Mouse (Mus musculus) hindbrain, embryonic 16.5 days (tissue): Measurements from ENCODE around the gene Myf5. TPM values are rescaled to one million over a fixed set of nuclear protein-coding genes. Genes with fewer than 3 reads are reported as not detected.

Source experiments
- ATAC-seq: fragments of 200-750 bp; cut with Nextera tagmentation; 2 replicates; pipeline ENCODE4 v1.8.0; 2017; ENCODE audit warnings: moderate TSS enrichment, moderate library complexity
- H3K27ac ChIP-seq: fragments of 300-500 bp; sonication (generic); 2 replicates; pipeline ENCODE4 v1.5.1; 2014; ENCODE audit warnings: low read depth, mild to moderate bottlenecking, control low read depth, low read length, moderate library complexity
- H3K27me3 ChIP-seq: fragments of 300-500 bp; sonication (generic); replicated peaks from 2 replicates; pipeline ENCODE4 v1.6.1; 2014; ENCODE audit warnings: low read length; ENCODE audit not compliant: control insufficient read depth, insufficient read depth
- H3K36me3 ChIP-seq: fragments of 300-500 bp; sonication (generic); 2 replicates; pipeline ENCODE4 v1.6.1; 2014; ENCODE audit warnings: mild to moderate bottlenecking, low read length, moderate library complexity, mixed read lengths; ENCODE audit not compliant: control insufficient read depth, insufficient read depth
- H3K4me1 ChIP-seq: fragments of 300-500 bp; sonication (generic); 2 replicates; pipeline ENCODE4 v1.6.1; 2014; ENCODE audit warnings: low read depth, low read length; ENCODE audit not compliant: control insufficient read depth, insufficient read depth
- H3K4me2 ChIP-seq: fragments of 300-500 bp; sonication (generic); 2 replicates; pipeline ENCODE4 v1.6.1; 2014; ENCODE audit warnings: mild to moderate bottlenecking, low read length, control low read depth, moderate library complexity
- H3K4me3 ChIP-seq: fragments of 300-500 bp; sonication (generic); 2 replicates; pipeline ENCODE4 v1.5.1; 2014; ENCODE audit warnings: mild to moderate bottlenecking, low read length, control low read depth, moderate library complexity
- H3K9ac ChIP-seq: fragments of 300-500 bp; sonication (generic); 2 replicates; pipeline ENCODE4 v1.6.1; 2014; ENCODE audit warnings: low read depth, mild to moderate bottlenecking, control low read depth, low read length, moderate library complexity
- H3K9me3 ChIP-seq: fragments of 300-500 bp; sonication (generic); 2 replicates; pipeline ENCODE4 v1.6.1; 2014; ENCODE audit warnings: mild to moderate bottlenecking, low read length, moderate library complexity; ENCODE audit not compliant: control insufficient read depth
- WGBS: fragments of 180-500 bp; shearing (Covaris S2); extraction: QIAGEN DNeasy Blood & Tissue Kit; methylation state at CpG from one replicate; pipeline ENCODE4 v1.1.7; 2014; 5-methylcytosine and 5-hydroxymethylcytosine counted together
- polyA plus RNA-seq: library from polyadenylated mRNA; unstranded; fragments of >200 nt; fragmentation: Nextera tagmentation; extraction: Ambion mirVana; gene quantifications from 2 replicates; pipeline ENCODE4 v1.2.1, GENCODE M21; 2015

The Myf5 gene
- polyA plus RNA-seq: 0.24 TPM in 1 of 2 replicates, not detected in the other

DNA sequence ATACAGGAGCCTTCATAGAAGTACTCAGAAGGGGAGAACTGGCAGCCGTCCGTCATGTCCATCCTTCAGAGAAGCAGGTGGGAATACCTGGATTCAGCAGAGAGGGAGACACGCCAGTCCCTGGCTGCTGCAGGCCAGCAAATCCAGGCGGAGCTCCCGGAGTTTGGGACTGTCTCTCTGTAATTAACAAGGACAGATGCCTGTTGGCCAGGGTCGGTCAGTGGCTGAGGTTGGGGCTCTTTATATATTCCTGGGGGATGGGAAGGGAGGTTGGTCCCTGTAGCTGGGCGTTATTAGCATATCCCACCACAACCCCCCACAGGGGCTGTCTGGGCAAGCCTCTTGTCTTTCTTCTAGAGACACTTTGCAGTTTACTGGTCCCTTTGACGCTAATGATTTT lies at the start of gene Myf5:
Gene Myf5 (minus strand): TSS at position 265 of the 400 bp plus-strand sequence.
- Histone ChIP-seq H3K4me1 (no peaks in the 10 kb centered on the region), H3K27ac (no peak within 1 kb of the TSS)
- 74% methylated on average over 8 of the region's 8 CpGs for WGBS

DNA sequence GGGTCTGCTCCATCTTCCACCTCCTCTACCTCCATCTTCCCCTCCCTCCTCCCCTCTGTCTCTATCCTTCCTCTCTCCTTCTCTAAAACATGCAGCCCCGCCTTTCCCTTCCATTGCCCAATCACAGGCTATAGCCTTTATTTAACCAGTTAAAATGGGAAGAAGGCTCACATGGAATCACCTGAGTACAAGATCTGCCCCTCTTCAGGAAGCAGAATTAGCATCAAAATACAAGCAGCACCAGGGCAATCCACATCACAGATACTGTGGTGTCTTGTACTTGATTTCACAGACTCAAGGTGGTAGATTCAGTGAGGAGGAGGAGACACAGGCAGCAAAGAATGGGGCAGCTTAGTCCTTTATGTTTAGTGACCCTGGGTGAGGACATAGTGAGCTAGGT lies 42.8 kb upstream of the Myf5 start:
- no peaks in the 10 kb centered on the region for H3K27me3 ChIP-seq
- WGBS: 74% methylated on average over 1 of the region's 1 CpGs
- ATAC-seq: no peak
- no peaks in the 10 kb centered on the region for H3K4me1 ChIP-seq
- no peak overlapping the region for H3K9ac ChIP-seq
- H3K4me3 ChIP-seq: no peak overlapping the region
- H3K9me3 ChIP-seq: no peaks in the 10 kb centered on the region
- no peak overlapping the region for H3K27ac ChIP-seq
- H3K4me2 ChIP-seq: no peak overlapping the region
- H3K36me3 ChIP-seq: no peaks in the 10 kb centered on the region

More for the DNA sequence above, at the start of gene Myf5:
- Histone ChIP-seq H3K4me3 (no peak within 1 kb of the TSS), H3K9ac (no peak within 1 kb of the TSS), H3K4me2 (no peak within 1 kb of the TSS), H3K9me3 (no peaks in the 10 kb centered on the region), H3K27me3 (no peaks in the 10 kb centered on the region), H3K36me3 (no peaks in the 10 kb centered on the region)
- no peak for ATAC-seq

DNA sequence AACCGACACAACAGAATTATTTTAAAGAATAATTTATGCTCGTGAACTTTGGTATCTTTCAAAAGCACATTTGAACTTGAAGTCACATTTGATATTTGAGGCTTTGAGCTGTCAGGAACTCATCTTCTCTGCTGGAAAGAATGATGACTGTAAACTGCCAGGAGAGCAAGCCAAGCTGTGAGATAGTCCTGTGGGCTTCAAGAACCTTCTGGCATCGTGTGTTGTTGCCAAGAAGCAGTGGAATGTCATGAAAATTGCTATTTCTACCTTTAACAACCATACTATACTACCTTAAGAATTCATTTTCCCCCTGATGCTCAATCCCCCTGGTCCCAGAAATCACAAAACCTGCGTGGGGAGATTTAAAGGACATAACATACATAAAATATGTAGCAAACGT lies 33.3 kb upstream of the Myf5 start:
- WGBS: 79% methylated on average over 5 of the region's 5 CpGs

DNA sequence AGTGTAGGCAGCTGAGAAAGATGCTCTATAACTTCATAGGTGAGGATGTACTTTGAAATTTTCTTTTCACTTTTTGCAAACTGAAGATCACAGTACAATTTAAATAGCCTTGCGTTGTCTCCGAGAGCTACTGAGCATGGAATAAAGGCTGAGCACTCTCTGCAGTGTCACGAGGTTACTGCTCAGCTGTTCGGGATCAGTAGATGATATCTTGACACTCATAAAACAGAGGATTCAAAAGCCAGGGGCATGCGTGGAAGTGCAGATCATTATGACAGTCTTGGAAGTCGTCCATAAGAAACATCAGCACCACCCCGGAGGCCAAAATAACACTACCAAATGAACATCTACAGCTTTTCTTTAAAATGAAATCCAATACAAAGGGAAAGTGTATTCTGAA lies 30.7 kb upstream of the Myf5 start:
- H3K36me3 ChIP-seq: no peaks in the 10 kb centered on the region

More for the DNA sequence above, 33.3 kb upstream of the Myf5 start:
- H3K9me3 ChIP-seq: no peaks in the 10 kb centered on the region
- no peak overlapping the region for H3K9ac ChIP-seq
- no peaks in the 10 kb centered on the region for H3K27me3 ChIP-seq
- no peak overlapping the region for H3K27ac ChIP-seq
- no peaks in the 10 kb centered on the region for H3K36me3 ChIP-seq
- H3K4me3 ChIP-seq: no peak overlapping the region
- ATAC-seq: no peak
- H3K4me1 ChIP-seq: no peaks in the 10 kb centered on the region
- H3K4me2 ChIP-seq: no peak overlapping the region

DNA sequence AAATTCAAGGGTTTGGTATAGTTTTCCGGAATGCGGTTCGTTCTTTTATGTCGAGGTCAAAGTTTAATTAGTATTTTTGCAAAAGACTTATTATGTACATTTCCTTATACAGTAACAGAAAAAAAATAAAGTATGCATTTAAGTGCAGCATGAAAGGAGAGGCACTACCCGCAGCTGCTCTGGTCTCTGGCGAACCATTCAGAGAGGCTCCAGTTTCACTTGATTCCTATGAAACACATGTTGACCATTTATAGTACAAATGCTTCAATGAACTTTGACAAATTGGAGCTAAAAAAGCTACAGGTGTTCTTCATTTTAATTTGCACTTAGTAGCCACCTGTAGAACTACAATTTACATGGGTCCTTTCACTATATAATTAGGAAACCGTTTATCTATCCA lies 28.8 kb upstream of the Myf5 start:
- Histone ChIP-seq H3K4me1 (no peaks in the 10 kb centered on the region), H3K27ac (no peak overlapping the region), H3K9ac (no peak overlapping the region), H3K9me3 (no peaks in the 10 kb centered on the region), H3K27me3 (no peaks in the 10 kb centered on the region), H3K36me3 (no peaks in the 10 kb centered on the region), H3K4me2 (no peak overlapping the region), H3K4me3 (no peak overlapping the region)
- no peak for ATAC-seq
- WGBS: 87% methylated on average over 7 of the region's 7 CpGs

More for the DNA sequence above, 30.7 kb upstream of the Myf5 start:
- Histone ChIP-seq H3K9ac (no peak overlapping the region), H3K27me3 (no peaks in the 10 kb centered on the region), H3K4me2 (no peak overlapping the region), H3K27ac (no peak overlapping the region), H3K9me3 (no peaks in the 10 kb centered on the region), H3K4me1 (no peaks in the 10 kb centered on the region), H3K4me3 (no peak overlapping the region)
- WGBS: 75% methylated on average over 7 of the region's 7 CpGs
- ATAC-seq: no peak

DNA sequence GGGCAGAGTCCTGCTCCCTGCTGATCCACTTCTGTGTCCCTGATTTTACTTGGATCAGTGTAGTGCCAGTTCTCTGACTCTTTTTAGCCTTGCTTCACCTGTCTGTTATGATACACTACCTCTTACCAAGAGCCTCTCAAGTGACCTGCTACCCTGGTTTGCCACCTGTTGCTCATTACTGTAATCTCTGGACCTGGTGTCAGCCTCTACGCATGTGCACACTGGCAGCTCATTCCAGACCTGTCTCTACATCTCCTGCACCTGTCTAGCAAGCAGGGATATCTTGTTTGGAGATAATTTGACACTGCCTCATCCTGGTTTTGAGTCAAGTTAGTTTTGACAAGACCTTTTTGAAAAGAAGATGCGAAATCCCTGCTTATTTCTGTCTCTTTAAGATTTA lies 20.5 kb upstream of the Myf5 start:
- H3K9ac ChIP-seq: no peak overlapping the region
- H3K4me3 ChIP-seq: no peak overlapping the region
- no peaks in the 10 kb centered on the region for H3K36me3 ChIP-seq
- 0 out of 2 replicates have a peak, but pooled peaks cover 2% of the 10 kb centered on the region for H3K9me3 ChIP-seq
- WGBS: 82% methylated on average over 2 of the region's 2 CpGs
- no peak overlapping the region for H3K4me2 ChIP-seq
- no peaks in the 10 kb centered on the region for H3K4me1 ChIP-seq
- ATAC-seq: no peak
- H3K27ac ChIP-seq: no peak overlapping the region
- no peaks in the 10 kb centered on the region for H3K27me3 ChIP-seq

DNA sequence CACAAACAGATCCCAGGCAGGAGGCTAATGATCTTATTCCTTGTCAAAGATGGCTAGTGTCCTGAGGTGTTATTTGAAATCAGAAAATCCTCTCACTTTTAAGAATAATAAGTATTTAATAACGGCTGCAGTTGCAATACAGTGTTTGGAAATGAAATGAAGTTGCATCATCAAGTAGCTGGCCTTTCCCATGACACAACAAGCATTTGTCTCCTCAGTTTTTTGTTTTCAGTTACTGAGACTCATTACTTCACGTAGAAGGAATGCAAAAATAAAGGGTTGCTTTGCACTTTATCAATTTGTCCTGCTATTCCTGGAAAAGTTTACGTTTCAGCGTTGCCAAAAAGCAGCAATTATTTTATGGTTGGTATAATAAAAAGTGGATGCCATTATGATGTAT lies 17.5 kb upstream of the Myf5 start:
- H3K4me1 ChIP-seq: no peaks in the 10 kb centered on the region
- WGBS: 79% methylated on average over 4 of the region's 4 CpGs
- H3K9me3 ChIP-seq: 0 out of 2 replicates have a peak, but pooled peaks cover 2% of the 10 kb centered on the region
- no peak overlapping the region for H3K4me3 ChIP-seq
- no peak overlapping the region for H3K27ac ChIP-seq
- no peaks in the 10 kb centered on the region for H3K27me3 ChIP-seq
- no peak for ATAC-seq
- no peak overlapping the region for H3K4me2 ChIP-seq
- no peak overlapping the region for H3K9ac ChIP-seq
- H3K36me3 ChIP-seq: no peaks in the 10 kb centered on the region

DNA sequence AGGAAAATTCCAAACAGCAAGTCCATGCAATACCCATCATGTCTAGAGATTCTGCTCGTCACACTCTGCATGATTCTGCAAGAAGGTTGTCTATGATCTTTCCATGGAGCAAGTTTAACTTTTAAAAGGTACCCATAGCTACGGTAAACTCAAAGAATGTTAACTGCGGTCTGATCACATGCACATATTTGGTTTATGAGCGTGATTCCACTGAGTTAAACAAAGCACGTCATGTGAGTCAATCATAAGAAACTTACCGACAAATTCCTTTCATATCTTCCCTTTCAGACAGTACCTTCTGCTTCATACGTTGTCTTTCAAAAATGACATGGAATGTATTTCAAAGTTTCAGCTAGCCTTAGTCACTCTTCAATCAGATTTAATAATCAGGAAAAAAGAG lies 16.3 kb upstream of the Myf5 start:
- ATAC-seq: no peak
- Histone ChIP-seq H3K36me3 (no peaks in the 10 kb centered on the region), H3K27me3 (no peaks in the 10 kb centered on the region), H3K4me1 (no peaks in the 10 kb centered on the region), H3K4me2 (no peak overlapping the region), H3K9me3 (no peaks in the 10 kb centered on the region), H3K4me3 (no peak overlapping the region), H3K9ac (no peak overlapping the region), H3K27ac (no peak overlapping the region)
- 91% methylated on average over 7 of the region's 7 CpGs for WGBS

DNA sequence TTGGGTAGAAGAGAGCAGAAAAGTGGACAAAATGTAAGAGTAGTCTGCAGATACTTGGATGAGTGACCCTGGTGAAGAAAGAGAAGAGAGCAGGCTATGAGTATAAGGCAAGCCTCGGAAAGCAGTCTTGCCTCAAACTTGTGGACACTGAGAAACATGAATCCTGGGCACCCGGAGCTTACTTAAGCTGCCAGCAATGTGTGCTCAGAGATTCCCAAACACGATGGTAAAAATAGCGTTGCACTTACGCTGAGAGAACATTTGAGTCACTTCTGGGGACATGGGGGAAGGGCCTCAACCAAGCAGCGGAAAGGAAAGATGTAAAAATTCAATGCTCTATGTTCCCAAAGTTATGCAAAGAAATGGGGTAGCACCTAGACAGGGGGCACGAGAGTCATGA lies 13.7 kb upstream of the Myf5 start:
- no peak for ATAC-seq
- 83% methylated on average over 7 of the region's 7 CpGs for WGBS

DNA sequence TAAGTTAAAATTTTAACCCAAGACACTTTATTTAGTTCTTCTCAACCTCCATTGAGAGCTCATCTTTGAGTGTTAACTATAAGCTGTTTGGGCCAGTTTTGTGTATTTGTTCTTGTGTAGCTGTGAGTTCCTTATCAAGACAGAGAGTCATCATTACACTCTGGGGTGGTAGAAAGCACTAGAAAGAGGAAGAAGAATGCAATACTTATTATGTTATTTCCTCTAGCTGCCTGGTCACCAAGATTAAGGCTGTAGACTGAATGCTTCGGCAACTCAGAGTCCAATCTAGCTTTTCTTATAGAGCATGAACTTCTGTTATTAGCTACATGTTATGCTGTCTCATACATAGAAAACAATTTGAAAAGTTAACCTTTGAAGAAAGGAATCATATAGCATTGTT lies 10.5 kb upstream of the Myf5 start:
- no peaks in the 10 kb centered on the region for H3K27me3 ChIP-seq
- H3K4me2 ChIP-seq: no peak overlapping the region
- H3K9ac ChIP-seq: no peak overlapping the region
- H3K4me3 ChIP-seq: no peak overlapping the region
- 97% methylated on average over 1 of the region's 1 CpGs for WGBS
- no peak for ATAC-seq
- H3K4me1 ChIP-seq: no peaks in the 10 kb centered on the region
- no peak overlapping the region for H3K27ac ChIP-seq
- H3K9me3 ChIP-seq: no peaks in the 10 kb centered on the region
- H3K36me3 ChIP-seq: no peaks in the 10 kb centered on the region

More for the DNA sequence above, 13.7 kb upstream of the Myf5 start:
- no peak overlapping the region for H3K4me2 ChIP-seq
- no peaks in the 10 kb centered on the region for H3K27me3 ChIP-seq
- no peaks in the 10 kb centered on the region for H3K36me3 ChIP-seq
- H3K27ac ChIP-seq: no peak overlapping the region
- no peaks in the 10 kb centered on the region for H3K9me3 ChIP-seq
- H3K9ac ChIP-seq: no peak overlapping the region
- H3K4me1 ChIP-seq: no peaks in the 10 kb centered on the region
- H3K4me3 ChIP-seq: no peak overlapping the region
